Mouse (Mus musculus): ENCODE measurements around the gene Ankrd42.

The Ankrd42 gene

GRCm38 (mm10) chr7:92566775-92567174 lies 70.2 kb downstream of the Ankrd42 start:
- DNase-seq (ENCODE audit: low spot score): no peak

GRCm38 (mm10) chr7:92560986-92561876 lies 75.7 kb downstream of the Ankrd42 start, which contains the start of gene Ccdc90b:
TSS of gene Ccdc90b (plus strand) at chr7:92561149.
- peak; percentile 91 for DNase-seq (ENCODE audit: low spot score)

- no peak for DNase-seq (ENCODE audit: low spot score)
These were observed 78.2 kb downstream of the Ankrd42 start for GRCm38 (mm10) chr7:92558744-92559143.

GRCm38 (mm10) chr7:92550990-92551392 lies 86.0 kb downstream of the Ankrd42 start:
- peak; percentile 43 for DNase-seq (ENCODE audit: low spot score)

- DNase-seq (ENCODE audit: low spot score): no peak
These were observed 86.5 kb downstream of the Ankrd42 start for GRCm38 (mm10) chr7:92550248-92550989.

GRCm38 (mm10) chr7:92546763-92547162 lies 90.2 kb downstream of the Ankrd42 start:
- DNase-seq (ENCODE audit: low spot score): no peak

- no peak for DNase-seq (ENCODE audit: low spot score)
These were observed 104.4 kb downstream of the Ankrd42 start for GRCm38 (mm10) chr7:92532351-92533036.

All from layer of hippocampus, adult 11-12 months (tissue).